Mouse (Mus musculus): ENCODE results near the gene Napsa. TPM values are rescaled to one million over a fixed set of nuclear protein-coding genes. Genes with fewer than 3 reads are reported as not detected.

The Napsa gene
- polyA plus RNA-seq, 1 experiment from 2014 or later: 3.1 TPM

DNA sequence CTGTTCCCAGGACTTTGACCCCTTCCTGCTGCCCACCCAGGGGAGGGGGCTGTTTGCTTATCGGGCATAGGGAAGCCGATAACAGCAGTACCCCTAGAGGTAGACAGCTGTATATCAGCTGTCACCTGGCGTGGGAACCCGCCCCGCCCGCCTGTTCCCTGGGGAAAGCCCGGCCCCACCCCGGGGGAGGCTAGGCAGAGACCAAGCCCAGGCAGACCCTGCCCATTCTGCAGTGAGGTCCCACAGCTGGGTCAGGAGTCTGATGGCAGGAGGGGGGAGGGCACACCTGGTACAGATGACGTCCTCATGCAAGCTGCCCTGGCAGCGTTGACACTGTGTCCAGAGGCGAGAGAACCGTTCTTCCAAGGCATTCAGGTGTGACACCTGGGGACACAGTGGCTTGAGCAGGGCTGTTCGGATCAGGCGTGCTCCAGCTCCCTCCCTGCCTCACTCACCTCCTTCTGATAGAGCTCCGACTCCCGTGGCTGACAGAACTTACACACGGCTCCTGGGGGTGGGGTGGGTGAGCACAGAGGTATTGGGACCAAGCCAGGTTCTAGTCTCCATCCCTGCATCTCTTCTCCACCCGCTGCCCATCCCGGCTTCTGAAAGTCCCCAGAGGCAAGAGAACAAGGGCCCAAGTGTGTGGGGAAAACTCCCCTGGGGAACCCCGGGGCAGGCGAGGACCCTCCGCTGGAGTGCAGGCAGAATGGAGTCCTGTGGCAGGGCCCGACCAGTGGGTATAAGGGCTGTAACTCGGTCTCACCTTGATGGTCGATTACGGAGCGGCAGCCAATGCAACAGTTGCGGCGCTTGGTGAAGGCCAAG is 39.0 kb upstream of the Napsa start:
- no peak overlapping the region for H3K4me2 ChIP-seq
- H3K36me3 ChIP-seq: peaks cover 63% of the 10 kb centered on the region
- no peak overlapping the region for H3K9ac ChIP-seq
- 75% methylated on average over 29 of the region's 29 CpGs for WGBS (ENCODE audit: insufficient replicate concordance)
- H3K4me3 ChIP-seq: no peak overlapping the region
- no peaks in the 10 kb centered on the region for H3K9me3 ChIP-seq (replicated peaks)
- no peak overlapping the region for H3K27ac ChIP-seq
- H3K4me1 ChIP-seq: peaks cover 18% of the 10 kb centered on the region
- H3K27me3 ChIP-seq (replicated peaks): peaks cover 16% of the 10 kb centered on the region; the same call in 1 of the 2 replicates
- ATAC-seq: no peak

DNA sequence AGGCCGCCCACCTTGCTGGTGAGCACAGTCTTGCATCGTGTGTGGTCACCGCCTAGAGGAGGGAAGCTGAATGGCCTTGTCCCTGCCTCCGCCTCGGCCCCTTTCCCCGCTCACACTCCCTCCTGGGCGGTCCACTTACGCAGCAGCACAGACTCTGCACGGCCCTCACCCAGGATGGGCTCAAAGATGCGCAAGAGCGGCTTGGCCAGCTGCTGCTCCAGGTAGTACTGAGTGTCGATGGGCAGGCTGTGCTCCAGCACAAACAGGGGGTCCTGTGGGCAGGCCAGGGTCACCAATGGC is 38.5 kb upstream of the Napsa start:
- Histone ChIP-seq H3K27ac (no peak overlapping the region), H3K4me3 (no peak overlapping the region), H3K27me3 (replicated peaks) (peaks cover 11% of the 10 kb centered on the region; the same call in 1 of the 2 replicates), H3K36me3 (peaks cover 68% of the 10 kb centered on the region), H3K4me1 (peaks cover 15% of the 10 kb centered on the region), H3K9ac (no peak overlapping the region), H3K4me2 (no peak overlapping the region), H3K9me3 (replicated peaks) (no peaks in the 10 kb centered on the region)
- no peak for ATAC-seq
- WGBS (ENCODE audit: insufficient replicate concordance): 88% methylated on average over 12 of the region's 12 CpGs

DNA sequence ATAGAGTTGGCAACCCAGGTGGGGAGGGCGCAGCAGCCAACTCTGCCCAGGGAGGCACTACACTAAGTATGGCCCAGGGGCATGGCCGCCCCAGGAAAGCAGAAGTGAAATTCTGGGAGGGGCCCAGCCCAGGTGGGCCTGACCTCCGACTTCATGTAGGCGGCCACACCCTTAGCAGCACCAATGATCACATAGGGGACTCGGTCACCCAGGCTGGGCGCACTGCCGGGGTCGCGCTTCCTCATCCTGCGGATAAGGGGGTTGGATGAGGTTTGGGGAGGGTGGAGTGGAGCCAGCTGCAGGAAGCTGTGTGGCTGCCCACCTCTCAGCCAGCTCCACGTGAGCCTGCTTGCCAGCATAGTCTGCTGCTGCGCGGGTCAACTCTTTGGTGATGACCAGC is 37.9 kb upstream of the Napsa start:
- no peak overlapping the region for H3K4me2 ChIP-seq
- H3K36me3 ChIP-seq: peaks cover 74% of the 10 kb centered on the region
- whole genome bisulfite sequencing (ENCODE audit: insufficient replicate concordance): 81% methylated on average over 13 of the region's 13 CpGs
- no peak overlapping the region for H3K4me3 ChIP-seq
- ATAC-seq: no peak; the same call in 1 of the 2 replicates
- peaks cover 15% of the 10 kb centered on the region for H3K4me1 ChIP-seq
- H3K27me3 ChIP-seq (replicated peaks): peaks cover 5% of the 10 kb centered on the region; the same call in 1 of the 2 replicates
- no peak overlapping the region for H3K9ac ChIP-seq
- H3K9me3 ChIP-seq (replicated peaks): no peaks in the 10 kb centered on the region
- no peak overlapping the region for H3K27ac ChIP-seq

DNA sequence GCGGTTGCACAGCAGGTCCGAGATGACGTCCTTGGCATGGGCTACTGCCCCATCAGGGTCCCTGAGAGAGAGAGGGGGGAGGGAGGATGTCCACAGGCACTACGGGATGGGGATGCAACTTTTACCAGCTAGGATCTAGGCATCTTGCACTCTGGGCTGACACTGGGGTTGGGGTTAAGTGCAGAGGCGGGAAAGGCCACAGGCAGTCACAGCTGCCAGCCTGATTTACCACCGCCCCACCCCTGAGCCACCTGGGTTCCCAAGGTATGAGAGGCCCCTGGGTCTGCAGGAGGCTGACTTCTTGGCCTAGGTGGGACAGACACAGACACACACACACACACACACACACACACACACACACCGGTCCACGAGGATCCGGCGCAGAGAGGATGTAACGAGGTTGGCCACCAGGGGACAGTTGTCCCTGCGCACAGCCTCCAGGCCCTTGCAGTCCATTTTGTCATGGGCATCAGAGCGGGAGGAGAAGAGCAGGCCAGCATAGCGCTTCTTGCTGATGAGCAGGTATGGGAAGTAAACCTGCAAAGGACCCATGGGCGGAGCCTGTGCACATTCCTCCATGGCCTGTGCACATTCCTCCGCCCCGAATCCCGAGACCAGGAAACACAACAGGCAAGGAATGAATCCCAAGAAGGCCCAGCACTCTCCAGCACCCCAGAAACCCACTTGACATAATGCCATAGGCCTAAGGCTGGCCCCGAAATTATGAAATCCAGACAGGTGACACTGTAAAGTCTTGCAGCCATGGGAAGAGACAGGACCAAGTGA is 37.3 kb upstream of the Napsa start:
- H3K27ac ChIP-seq: no peak overlapping the region
- no peak overlapping the region for H3K4me3 ChIP-seq
- H3K4me1 ChIP-seq: peaks cover 15% of the 10 kb centered on the region
- H3K27me3 ChIP-seq (replicated peaks): no peaks in the 10 kb centered on the region; the same call in 1 of the 2 replicates
- H3K9me3 ChIP-seq (replicated peaks): no peaks in the 10 kb centered on the region
- no peak overlapping the region for H3K9ac ChIP-seq
- peaks cover 80% of the 10 kb centered on the region for H3K36me3 ChIP-seq
- H3K4me2 ChIP-seq: no peak overlapping the region
- WGBS (ENCODE audit: insufficient replicate concordance): 88% methylated on average over 18 of the region's 19 CpGs
- ATAC-seq: no peak

DNA sequence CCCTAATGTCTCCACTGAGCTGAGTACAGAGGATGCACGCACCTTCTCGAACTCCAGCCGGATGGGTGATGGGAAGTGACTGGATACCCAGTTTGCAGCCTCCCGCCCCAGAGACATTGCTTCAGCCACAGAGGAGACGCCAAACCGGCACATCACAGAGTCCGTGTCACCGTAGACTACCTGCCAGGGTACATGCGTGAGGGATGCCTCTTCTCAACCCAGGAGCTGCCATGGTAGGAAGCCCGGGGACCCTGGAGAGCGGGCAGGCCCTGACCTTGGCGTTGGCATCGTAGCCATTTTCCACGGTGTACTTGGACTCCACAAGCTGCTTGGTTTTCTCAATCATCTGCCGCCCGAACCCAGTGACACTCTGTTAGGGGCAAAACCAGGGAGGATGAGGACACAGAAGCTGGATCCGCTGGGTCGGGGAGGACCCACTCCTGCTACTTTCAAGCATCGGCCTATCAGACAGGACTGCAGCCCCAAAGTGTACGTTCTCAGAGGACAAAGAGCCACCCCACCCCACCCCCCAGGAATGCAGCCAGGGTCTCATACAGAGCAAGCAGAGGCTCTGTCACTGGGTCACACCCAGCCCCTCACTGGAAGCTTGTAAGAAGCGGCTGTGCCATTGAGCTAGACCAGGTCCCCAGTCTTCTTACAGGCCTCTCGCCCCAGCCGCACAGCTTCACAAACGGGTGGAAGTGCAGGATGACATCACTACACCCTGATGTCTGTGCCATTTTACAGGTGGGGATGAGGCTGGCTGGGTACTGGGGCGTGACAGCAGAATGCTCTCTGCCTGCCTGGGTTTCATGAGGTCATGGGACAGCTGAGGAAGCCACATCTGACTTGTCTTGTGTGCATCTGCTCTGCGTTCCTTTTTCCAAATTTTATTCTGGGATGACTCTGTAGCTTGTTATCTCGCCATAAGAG is 36.3 kb upstream of the Napsa start:
- Histone ChIP-seq H3K4me2 (no peak overlapping the region), H3K9ac (no peak overlapping the region), H3K4me1 (peaks cover 15% of the 10 kb centered on the region), H3K36me3 (peaks cover 90% of the 10 kb centered on the region), H3K27ac (no peak overlapping the region), H3K27me3 (replicated peaks) (no peaks in the 10 kb centered on the region; the same call in 1 of the 2 replicates), H3K9me3 (replicated peaks) (no peaks in the 10 kb centered on the region), H3K4me3 (no peak overlapping the region)
- ATAC-seq: no peak
- WGBS (ENCODE audit: insufficient replicate concordance): 91% methylated on average over 27 of the region's 27 CpGs

DNA sequence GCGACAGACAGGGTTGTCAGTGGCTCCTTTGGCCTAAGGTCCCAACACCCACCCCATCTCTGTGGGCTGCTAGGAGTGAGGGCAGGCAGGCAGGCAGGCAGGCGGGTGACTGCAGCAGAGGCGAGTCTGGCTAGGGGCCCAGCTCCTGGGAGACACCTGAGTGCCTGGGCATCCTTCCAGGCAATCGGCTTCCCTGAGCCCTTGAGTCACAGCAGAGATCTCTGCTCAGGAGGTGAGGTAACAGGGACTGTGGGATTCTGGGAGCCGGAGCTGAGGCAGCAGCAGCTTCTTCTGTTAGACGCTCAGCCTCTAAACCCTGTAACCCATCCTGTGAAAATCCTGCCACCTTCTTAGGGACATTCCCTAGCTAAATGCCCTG is 35.6 kb upstream of the Napsa start:
- 83% methylated on average over 6 of the region's 6 CpGs for WGBS (ENCODE audit: insufficient replicate concordance)
- Histone ChIP-seq H3K4me3 (no peak overlapping the region), H3K4me1 (peaks cover 15% of the 10 kb centered on the region), H3K4me2 (no peak overlapping the region), H3K27ac (no peak overlapping the region), H3K9ac (no peak overlapping the region), H3K9me3 (replicated peaks) (no peaks in the 10 kb centered on the region), H3K36me3 (peaks cover 97% of the 10 kb centered on the region), H3K27me3 (replicated peaks) (no peaks in the 10 kb centered on the region)
- no peak for ATAC-seq

DNA sequence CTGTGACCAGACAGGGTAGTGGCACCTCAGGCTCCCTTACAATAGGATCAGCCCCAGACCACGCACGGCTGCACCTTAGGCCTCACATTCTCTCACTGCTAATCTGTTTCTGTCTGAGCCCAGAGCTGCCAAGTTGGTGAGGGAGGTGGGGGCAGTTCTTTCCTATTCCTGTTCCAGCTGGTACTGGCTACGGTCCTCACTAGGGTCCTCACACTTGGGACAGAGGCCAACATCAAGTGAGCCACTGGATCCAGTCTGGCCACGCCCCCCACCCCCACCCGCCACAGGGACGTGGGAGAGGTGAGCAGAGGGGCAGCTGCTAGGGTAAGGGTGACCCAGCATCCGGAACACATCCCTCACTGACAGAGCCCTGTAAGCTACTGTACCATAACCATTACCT is 35.2 kb upstream of the Napsa start:
- H3K9me3 ChIP-seq (replicated peaks): no peaks in the 10 kb centered on the region
- H3K27ac ChIP-seq: no peak overlapping the region
- 79% methylated on average over 7 of the region's 7 CpGs for WGBS (ENCODE audit: insufficient replicate concordance)
- ATAC-seq: no peak
- no peak overlapping the region for H3K9ac ChIP-seq
- no peak overlapping the region for H3K4me3 ChIP-seq
- no peaks in the 10 kb centered on the region for H3K27me3 ChIP-seq (replicated peaks)
- H3K36me3 ChIP-seq: peaks cover 100% of the 10 kb centered on the region
- H3K4me2 ChIP-seq: no peak overlapping the region
- H3K4me1 ChIP-seq: peaks cover 13% of the 10 kb centered on the region

- H3K9me3 ChIP-seq (replicated peaks): no peaks in the 10 kb centered on the region
- no peak for ATAC-seq
- 86% methylated on average over 13 of the region's 13 CpGs for WGBS (ENCODE audit: insufficient replicate concordance)
- H3K4me1 ChIP-seq: peaks cover 9% of the 10 kb centered on the region
- H3K27me3 ChIP-seq (replicated peaks): no peaks in the 10 kb centered on the region
- peaks cover 100% of the 10 kb centered on the region for H3K36me3 ChIP-seq
- H3K27ac ChIP-seq: no peak overlapping the region
- no peak overlapping the region for H3K4me2 ChIP-seq
- no peak overlapping the region for H3K9ac ChIP-seq
- H3K4me3 ChIP-seq: no peak overlapping the region
Observed at GRCm38 (mm10) chr7:44537496-44537895, 34.7 kb upstream of the Napsa start.

- Histone ChIP-seq H3K36me3 (peaks cover 98% of the 10 kb centered on the region), H3K27me3 (replicated peaks) (no peaks in the 10 kb centered on the region), H3K9ac (no peak overlapping the region), H3K27ac (no peak overlapping the region), H3K9me3 (replicated peaks) (no peaks in the 10 kb centered on the region), H3K4me1 (no peaks in the 10 kb centered on the region), H3K4me2 (no peak overlapping the region), H3K4me3 (no peak overlapping the region)
- 90% methylated on average over 41 of the region's 41 CpGs for WGBS (ENCODE audit: insufficient replicate concordance)
- no peak for ATAC-seq
Observed at GRCm38 (mm10) chr7:44538756-44539624, 33.2 kb upstream of the Napsa start.

DNA sequence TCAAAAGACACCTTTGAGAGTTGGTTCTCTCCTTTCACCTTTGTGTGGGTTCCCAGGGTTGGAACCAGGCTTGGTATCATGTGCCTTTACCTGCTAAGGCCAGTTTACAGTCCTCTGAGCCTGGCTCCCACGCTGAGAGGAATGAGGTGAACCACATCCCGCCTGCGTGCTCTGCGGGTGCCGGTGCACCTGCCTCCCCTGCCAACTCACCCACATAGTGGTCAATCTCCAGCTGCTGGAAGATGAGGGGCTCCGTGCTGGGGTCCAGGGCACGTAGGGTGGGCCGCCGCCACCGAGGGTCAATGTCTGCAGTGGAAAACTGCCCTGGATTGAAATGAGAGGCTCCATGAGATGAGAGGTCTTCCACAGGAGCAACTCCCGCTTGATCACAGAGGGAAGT is 29.6 kb upstream of the Napsa start:
- H3K4me3 ChIP-seq: no peak overlapping the region
- no peaks in the 10 kb centered on the region for H3K27me3 ChIP-seq (replicated peaks)
- H3K27ac ChIP-seq: no peak overlapping the region
- H3K4me1 ChIP-seq: peaks cover 10% of the 10 kb centered on the region
- H3K36me3 ChIP-seq: peaks cover 89% of the 10 kb centered on the region
- no peaks in the 10 kb centered on the region for H3K9me3 ChIP-seq (replicated peaks)
- H3K9ac ChIP-seq: no peak overlapping the region
- no peak for ATAC-seq
- 88% methylated on average over 11 of the region's 11 CpGs for WGBS (ENCODE audit: insufficient replicate concordance)
- H3K4me2 ChIP-seq: no peak overlapping the region

DNA sequence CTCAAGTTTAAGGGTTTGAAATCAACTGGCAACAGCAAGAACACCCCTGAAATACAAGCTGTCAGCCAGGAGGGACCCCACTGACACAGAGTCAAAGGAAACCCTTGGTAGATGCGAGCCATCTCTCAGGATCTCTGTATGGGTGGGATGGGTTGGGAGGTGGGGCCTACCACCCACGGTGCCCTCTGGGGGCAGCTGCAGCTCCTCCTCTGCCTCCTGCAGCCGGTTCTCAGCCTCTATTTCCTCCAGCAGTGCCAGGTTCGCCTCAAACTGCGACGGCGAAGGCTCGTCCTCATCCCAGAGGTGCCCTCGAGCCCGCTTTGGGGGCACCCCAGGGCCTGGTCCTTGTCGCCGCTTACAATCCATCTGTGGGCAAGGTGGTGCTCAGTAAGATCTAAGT is 29.1 kb upstream of the Napsa start:
- H3K36me3 ChIP-seq: peaks cover 84% of the 10 kb centered on the region
- no peak for ATAC-seq
- no peaks in the 10 kb centered on the region for H3K27me3 ChIP-seq (replicated peaks)
- no peak overlapping the region for H3K27ac ChIP-seq
- WGBS (ENCODE audit: insufficient replicate concordance): 86% methylated on average over 12 of the region's 12 CpGs
- H3K9me3 ChIP-seq (replicated peaks): no peaks in the 10 kb centered on the region
- no peak overlapping the region for H3K4me2 ChIP-seq
- no peak overlapping the region for H3K9ac ChIP-seq
- no peak overlapping the region for H3K4me3 ChIP-seq
- H3K4me1 ChIP-seq: peaks cover 15% of the 10 kb centered on the region
